Mouse (Mus musculus) layer of hippocampus, adult 8-10 months (tissue): ENCODE results near the gene Ncoa4. TPM values are rescaled to one million over a fixed set of nuclear protein-coding genes. Genes with fewer than 3 reads are reported as not detected.
A peak's percentile ranks its signal among the peaks of the same experiment; 100 is the strongest.
"Not testable (repeated sequence)": the region's sequence is repeated elsewhere in the genome, so short reads cannot be mapped to it uniquely, and the experiment has no call there.

Experiments
- DNase-seq, 2 experiments: peaks; one replicate each; pipeline ENCODE4 v3.0.0; 2022; ENCODE audit warnings: low spot score in 2 of 2
- total RNA-seq, 4 experiments: library from RNA; stranded (reverse); gene quantifications; 2 replicates each; pipeline ENCODE4 v1.2.4; 2022

Gene Ncoa4
- total RNA-seq = 100 to 1,000 TPM; 101 to 113 (median 110) TPM

DNA sequence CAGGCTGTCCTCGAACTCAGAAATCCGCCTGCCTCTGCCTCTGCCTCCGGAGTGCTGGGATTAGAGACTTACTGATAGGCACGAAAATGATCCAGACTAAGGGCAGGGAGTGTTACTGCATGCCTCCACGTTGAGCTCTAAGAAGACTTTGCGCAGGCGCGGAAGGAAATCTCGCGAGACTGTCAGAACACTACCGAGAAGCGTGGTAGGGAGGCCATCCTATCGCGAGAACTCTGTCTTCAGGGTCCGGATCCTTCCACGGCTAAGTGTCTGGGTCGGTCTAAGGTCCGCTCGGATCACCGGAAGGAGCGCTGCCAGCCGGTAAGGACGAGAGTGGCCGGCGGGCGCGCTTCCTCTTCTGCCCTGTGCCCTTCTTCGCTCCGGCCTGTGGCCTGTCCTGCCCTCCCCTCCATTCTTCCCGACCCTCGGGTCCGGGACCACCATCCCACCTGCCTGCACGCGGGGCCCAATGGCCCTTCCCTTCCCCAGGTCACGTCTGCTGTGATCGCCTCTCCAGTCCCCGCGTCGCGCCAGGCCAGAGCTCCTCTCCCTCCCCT is at the start of gene Ncoa4:
Gene Ncoa4 (plus strand): TSS at position 176 of the 557 bp plus-strand sequence.
- DNase-seq = peak; percentile 98 to 99

DNA sequence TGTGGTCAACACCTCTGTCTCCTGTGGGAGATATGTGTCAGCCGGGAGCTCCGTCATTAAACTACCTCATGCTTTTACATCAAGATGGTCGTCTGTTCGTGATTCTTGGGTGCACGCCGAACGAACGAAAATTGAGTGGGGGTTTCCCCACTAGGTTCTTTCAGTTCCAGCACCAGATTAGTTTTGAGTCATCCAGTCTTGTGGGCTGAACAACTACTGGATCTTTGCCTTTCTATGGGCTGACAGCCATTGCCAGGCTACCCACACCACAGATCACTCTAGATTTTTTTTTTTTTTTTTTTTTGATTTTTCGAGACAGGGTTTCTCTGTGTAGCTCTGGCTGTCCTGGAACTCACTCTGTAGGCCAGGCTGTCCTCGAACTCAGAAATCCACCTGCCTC is 47.5 kb upstream of the Ncoa4 start:
- DNase-seq = not testable (repeated sequence)

DNA sequence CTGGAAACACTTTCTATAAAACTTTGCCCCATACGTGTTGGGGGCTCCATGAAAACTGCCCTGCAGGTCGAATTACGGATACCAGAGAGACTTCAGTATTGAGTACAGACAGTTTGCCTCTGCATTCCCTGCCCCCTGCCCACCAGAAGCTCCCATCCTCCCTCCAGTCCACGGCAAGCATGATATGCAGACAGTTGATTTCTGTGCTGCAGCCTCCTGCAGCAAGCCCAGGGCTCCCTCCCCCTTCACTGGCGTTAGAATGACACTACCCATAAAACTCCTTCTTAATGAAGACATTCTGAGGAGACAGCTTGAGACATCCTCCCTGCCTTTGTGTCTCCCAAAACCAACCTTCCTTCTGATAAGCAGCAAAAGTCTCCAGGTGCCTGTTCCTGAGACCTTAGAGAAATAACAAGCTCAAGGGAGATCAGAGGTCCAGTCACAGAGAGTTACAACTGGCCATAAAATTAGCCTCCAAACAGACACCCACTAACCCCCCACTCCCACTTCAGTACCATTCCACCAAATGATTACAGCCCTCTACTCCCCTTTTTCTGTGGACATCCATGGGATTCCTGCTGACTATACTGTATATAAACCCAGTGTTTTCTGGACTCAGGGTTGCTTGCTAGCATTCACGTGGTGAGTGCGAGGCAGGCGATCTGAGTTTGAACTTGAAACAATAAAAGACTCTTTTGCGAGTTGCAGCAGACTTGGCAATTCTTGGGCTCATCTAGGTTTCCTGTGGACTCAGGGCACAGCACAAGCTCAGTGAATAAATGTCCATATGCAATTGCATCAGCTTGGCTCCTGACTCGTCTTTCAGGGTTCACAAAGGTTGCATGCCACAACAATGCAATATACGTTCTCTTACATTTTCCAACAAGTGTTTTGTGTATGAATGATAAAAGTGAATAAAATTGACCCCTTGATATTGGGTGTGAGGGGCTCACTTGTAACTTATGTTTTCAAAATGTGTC is 38.4 kb upstream of the Ncoa4 start:
- no peak for DNase-seq

DNA sequence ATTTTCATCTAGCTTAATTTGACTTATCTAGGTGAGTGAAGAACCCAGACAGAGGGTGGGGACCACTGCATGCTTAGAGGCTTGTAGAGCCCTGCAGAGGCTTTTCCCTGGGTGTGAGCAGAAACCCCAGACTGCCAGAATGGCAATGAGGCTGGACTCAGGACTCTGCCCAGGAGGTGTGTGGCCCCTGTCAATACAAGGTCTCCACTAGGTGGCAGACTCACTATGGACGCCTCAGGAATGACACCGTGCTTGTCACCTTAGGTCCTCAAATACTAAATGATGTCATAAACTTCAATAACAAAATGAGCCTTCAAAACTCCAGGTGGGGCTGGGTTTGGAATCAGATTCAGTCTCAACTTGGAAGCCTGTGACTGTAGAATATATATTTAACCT is 37.7 kb upstream of the Ncoa4 start:
- no peak for DNase-seq

DNA sequence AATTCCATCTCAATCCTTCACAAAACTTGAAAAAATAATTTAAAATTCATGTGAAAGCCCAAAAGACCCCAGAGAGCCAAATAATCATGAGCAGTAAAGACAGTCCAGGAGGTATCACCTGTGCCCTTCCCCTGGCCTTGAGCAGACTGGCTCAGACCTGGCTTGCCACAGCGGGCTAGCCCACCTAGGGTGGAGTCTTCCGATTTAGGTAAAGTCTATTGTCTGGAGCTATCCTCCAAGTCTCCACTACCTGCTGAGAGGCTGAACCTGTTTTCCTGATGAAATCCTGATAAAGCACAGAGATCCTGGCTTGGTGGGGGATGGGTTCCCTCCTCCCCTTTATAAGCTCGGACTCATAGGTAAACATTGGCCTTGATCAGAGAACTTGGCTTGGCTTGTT is 35.4 kb upstream of the Ncoa4 start:
- DNase-seq = no peak

DNA sequence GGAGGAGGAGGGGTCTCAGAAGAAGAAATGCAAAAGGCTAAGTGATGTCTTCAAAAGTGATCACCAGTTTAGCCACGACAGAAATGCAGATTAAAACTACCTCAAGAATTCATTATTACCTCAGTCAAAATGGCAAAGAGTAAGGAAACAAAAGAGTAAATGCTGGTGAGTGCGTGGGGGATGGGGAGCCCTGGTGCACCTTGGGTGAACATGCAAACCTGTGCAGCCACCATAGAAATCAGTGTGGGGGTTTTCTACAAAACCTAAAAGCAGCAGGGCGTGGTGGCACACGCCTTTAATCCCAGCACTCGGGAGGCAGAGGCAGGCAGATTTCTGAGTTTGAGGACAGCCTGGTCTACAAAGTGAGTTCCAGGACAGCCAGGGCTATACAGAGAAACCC is 34.4 kb upstream of the Ncoa4 start:
- DNase-seq = not testable (repeated sequence)

DNA sequence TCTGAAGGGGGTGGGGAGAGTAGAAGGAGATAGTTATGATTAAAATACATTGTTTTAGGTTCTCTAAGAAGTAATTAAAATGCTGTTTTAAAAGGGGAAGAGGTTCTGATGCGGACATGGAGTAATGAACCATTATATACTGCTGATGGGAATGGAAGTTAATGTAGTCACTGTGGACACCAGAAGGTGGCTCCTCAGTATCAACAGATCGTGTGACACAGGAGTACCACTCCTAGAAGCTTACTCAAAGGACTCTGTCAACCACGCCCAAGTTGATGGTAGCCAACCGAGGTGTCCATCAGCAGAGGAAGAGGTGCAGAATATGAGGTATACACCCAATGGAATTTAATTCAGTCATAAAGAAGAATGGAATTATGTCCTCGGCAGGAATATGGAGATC is 31.3 kb upstream of the Ncoa4 start:
- DNase-seq = no peak

DNA sequence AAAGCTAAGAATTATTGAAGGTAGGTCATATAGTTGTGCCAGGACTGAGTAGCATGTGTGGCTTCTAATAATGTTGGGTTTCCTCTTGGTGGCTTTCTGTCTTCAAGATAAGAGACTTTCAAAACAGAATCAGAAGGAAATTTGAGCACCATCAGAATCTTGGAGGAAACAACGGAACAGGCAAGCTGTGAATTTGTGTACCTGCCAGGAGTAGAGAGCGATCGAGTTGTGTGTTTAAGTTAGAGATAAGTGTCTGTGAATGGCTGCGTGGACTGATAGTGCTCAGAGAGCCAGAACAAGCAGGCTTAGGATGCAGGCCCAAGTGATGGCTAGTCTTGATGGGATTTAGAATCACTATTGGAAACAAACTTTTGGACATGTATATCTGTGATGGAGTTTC is 27.8 kb upstream of the Ncoa4 start:
- DNase-seq = no peak

DNA sequence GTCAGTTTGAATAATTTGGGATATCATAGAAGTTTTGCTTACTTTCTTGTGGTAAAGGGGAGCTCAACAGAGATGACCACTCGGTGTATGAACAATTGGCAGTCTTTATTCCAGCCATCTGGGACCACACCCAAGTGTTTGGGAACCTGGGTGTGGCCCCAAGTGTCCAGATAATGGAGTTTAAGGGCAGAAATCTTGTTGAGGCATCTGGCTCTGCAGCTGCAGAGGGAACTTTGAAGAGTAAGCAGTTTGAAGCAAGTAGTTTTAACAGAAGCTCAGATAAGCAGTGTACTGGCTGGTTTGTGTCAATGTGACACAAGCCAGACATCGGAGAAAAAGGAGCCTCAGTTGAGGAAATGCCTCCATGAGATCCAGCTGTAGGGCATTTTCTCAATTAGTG is 25.4 kb upstream of the Ncoa4 start:
- DNase-seq = no peak

DNA sequence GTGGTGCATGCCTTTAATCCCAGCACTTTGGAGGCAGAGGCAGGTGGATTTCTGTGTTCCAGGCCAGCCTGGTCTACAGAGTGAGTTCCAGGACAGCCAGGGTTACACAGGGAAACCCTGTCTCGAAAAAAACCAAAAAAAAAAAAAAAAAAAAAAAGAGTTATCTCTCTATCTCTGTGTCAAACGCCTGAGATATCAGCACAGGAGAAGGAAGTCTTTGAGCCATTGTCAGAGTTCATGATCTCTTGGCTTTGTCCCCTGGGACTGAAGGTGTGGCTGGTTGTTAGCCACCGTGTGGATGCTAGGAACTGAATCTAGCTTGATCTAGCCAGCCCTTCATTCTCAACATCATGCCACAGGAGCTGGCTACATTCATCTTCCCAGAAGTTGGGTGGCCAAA is 23.2 kb upstream of the Ncoa4 start:
- DNase-seq = not testable (repeated sequence)

DNA sequence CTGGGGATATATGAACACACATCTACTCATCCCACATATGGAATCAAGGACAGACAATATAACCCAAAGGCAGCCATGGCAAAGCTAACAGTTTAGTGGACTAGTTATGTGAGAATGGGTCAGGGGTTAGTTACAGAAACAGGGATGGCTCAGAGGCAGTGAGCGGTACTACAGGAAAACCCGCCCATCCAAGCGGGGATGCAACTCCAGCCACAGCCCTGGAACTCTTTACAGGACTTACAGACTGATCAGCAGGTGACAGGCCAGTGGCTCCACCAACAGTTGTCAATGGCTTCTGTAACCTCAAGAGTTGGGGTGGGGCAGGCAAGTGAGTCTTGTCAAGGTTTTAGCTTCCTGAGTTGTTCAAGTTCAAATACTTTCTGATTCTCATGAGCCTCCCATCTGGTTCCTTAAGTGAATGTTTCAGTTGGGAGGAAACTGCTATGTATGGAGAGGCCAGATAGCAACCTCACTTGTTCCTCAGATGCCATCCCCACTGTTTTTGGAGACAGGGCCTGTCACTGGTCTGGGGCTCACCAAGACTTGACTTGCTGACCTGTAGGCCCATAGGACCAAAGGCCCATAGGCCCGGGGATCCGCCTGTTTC is 19.2 kb upstream of the Ncoa4 start:
- no peak for DNase-seq

DNA sequence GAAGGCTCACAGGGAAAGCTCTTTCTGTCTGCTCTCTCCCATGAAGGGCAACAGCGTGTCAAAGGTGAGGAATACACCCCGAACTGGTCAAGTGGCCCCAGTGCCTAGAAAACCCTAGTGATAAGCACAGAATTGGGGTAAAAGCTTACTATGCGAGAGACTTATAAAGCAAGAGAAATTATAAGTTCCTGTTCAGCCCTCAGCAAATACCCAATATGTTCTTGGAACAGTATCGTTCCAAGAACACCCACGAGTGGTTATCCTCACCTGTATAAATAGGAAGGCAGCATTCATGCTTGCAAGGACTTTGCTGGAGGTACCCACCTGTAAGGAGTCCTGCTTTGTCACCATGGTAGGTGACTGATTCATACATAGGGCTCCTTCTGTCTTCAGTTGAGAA is 17.9 kb upstream of the Ncoa4 start, which contains the start of gene Msmb:
Gene Msmb (plus strand): TSS at position 301 of the 400 bp plus-strand sequence.
- no peak for DNase-seq

DNA sequence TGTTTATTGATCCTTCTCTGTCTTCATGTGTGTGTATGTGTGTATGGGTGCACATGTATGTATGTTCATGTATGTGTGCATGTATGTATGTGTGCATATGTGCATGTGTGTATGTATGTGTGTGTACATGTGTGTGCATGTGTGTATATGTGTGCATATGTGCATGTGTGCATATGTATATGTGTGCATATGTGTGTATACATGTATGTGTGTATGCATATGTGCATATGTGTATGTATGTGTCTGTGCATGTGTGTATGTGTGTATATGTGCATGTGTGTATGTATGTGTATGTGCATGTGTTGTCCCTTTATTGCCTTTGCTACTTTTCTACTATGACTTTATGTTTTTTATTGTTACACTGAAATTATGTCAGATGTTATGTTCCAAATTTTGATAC is 14.9 kb upstream of the Ncoa4 start:
- DNase-seq = no peak

DNA sequence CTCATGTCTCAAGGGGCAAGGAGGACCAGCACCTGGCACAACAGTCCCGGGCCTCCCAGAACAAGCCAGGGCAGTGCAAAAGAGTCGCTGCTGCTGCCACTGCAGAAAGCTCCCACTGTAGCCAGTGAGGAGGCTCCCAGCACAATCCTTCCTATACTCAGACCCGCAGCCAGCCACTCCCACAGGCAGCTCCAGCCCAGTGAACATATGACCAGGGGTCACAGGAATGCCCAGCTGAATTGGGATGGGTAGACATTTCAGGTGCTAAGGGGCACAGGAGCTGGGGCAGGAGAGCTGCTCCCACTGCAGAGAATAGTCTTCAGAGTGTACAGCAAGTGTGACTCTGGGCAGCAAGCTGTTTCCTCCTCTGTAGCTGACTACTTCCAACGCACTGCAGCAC is 14.3 kb upstream of the Ncoa4 start:
- DNase-seq = no peak

DNA sequence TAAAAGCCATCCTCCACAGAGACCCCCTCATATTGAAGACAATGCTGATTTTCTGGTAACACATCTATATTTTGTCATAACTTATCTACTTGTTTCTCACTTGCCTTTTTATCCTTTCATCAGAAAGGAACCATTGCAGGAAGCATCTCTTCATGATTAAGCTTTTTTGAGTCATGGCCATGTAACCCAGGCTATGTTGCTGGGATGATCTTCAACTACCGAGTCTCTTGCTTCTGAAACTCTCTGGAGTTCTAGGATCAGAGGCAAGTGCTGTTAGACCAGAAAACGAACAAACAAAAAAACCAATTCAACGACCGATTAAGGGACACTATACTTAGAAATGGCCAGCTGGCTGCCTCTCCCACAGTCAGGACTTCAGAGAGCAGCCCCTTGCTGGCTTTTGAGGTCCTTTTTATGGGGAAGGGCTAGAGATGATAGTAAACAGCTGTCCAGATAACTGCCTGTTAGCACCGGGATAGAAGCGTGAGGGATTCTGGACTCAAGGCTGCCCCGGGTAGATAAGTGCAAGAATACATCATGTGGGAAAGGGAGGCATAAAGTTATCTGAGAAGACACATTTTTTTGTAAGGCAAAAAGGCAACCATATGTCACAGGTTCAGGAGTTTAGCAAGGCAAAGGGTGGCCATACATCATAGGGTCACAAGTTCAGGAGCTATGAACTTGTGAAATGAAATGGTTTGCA is 13.7 kb upstream of the Ncoa4 start:
- no peak for DNase-seq

DNA sequence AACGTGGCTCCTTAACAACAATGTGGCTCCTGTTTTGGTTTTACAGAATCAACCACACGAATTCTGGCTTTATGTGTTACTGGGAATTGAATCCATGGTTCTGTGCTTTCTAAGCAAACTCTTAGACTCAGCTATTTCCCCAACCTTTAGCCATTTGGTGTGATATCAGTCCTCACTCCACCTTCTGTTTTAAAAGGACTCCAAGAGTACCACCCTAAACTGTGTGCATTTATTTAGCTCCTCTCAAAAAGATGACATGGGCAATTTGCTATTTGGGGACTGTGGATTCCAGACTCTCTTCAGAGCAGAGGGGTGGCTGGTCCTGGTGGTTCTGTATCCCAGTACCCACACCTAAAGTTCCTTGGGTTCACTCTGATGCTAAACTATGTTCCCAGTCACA is 13.1 kb upstream of the Ncoa4 start:
- DNase-seq = no peak

DNA sequence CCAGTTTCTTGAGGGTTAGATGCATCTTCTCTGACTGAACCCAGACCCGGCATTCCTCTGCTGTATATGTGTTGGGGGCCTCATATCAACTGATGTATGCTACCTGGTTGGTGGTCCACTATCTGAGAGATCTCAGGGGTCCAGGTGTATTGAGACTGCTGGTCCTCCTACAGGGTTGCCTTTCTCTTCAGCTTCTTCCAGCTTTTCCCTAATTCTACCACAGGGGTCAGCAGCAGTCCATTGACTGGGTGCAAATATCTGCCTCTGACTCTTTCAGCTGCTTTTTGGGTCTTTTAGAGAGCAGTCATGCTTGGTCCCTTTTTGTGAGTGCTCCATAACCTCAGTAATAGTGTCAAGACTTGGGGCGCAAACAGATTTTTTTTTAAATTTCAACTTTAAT is 8.8 kb upstream of the Ncoa4 start:
- DNase-seq = no peak

DNA sequence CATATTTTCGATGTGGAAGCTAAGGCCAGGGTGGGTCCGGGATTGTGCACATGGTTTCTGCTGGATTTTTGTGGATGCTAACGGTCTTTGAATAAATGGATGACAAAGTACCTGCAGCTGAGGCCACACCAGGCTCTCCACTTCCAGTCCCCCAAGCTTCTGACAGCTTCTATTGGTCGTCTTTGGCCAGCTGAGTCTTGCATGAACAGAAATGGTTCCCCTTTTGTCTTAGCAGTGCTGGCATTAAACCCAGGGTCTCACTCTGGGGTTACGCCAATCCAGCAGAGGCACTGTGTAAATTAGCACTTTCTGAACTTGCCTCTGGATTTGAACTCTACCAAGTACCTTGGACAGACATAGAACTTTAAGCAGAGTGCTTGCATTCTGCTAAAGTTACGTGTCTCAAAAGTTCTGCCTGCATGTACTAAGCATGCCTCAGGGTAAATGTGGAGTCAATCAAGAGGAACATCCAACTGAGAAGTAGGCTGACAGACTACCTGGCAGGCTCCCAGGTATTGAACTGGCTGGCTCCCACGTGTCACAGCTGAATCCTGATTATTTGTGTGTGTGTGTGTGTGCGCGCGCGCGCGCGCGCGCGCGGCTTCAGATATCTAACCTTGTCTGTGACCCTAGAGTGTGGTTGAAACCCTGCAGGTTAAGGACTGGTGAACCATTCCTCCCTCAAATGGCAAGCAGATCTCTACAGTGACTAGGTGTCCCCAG is 7.3 kb upstream of the Ncoa4 start:
- DNase-seq = no peak

DNA sequence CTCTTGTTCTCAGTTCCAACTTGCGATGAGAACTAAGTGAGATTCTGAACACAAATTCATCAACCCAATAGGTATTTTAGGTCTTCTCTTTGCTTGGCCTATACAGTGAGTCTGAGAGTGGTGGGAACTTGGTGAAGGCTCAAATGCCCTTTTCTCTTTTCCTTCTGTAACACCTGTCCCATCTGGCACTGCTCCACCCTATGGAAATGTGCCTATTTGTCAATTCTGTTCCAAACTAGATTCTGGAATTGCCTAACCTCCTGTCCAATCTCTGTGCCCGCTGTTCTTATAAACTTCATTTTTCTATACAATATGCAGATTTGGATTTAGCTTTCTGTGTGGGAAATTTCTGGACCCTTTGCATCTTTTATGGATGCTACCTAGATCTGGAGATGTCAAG is 6.5 kb upstream of the Ncoa4 start:
- DNase-seq = no peak

DNA sequence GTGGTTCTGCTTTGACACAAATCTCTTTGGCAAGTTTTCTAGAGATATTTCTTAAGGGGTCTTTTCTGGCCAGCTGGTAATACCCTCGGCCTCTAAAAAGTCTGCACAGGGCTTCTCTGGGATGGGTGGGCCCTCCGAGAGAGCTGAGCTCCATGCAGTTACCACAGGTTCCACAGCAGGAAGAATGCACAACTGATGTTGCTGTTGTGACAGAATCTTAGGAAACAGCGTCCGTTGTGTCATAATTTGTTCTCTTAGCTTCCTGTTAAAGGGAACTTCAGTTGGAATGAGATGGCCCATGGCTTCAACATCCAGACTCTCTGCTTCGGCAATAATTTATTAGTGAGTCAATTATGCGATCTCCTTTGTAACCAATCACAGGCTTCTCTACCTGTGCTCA is 4.9 kb upstream of the Ncoa4 start:
- DNase-seq = no peak

DNA sequence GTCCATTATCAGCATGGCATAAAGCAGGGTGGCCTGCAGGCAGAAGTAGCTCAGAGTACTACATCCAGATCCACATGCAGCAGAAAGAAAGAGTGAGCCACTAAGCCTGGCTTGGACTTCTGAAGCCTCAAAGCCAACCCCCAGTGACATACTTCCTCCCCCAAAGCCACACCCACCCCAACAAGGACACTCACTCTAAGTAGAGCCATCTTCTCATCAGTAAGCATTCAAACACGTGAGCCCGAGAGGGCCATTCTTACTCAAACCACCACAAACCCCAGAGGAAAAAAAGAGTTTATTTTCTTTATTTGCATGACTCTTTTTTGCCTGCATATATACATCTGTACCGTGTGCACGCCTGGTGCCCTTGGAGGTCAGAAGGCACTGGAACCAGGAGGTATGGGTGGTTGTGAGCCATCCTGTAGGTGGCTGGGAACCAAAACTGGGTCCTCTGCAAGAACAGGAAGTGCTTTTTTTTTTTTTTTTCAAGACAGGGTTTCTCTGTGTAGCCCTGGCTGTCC is 455 bp upstream of the Ncoa4 start:
- DNase-seq = no peak
